Mouse (Mus musculus) urinary bladder, postnatal 10 days (tissue): ENCODE measurements around the gene Tcirg1.

Experiments used
- DNase-seq: peaks from one replicate; pipeline ENCODE4 v3.0.0; 2022; ENCODE audit warnings: low spot score

Gene Tcirg1

GRCm38 (mm10) chr19:3906795-3907786 is at the start of gene Tcirg1:
Gene Tcirg1 (minus strand): TSS chr19:3907133.
- DNase-seq: no peak

GRCm38 (mm10) chr19:3955804-3956203 is 48.9 kb upstream of the Tcirg1 start:
- no peak for DNase-seq

GRCm38 (mm10) chr19:3955033-3955432 is 48.1 kb upstream of the Tcirg1 start:
- no peak for DNase-seq

DNA sequence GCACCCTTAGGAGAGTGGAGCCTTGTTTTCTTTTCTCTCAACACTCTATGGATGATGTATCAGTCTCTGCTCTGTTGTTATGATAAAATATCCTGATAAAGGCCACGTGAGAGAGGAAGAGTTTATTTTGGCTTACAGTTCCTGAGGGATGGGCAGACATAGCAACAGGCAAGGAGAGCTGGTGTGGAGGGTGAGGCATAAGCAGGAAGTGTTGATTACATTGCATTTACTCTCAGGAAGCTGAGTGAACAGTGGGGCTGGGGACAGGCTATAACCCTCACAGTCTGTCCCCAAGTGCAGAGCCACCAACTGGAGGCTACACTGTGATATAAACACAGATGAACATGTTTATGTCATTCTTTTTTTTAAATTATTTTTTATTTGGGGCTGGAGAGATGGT is 45.2 kb upstream of the Tcirg1 start:
- DNase-seq: no peak

DNA sequence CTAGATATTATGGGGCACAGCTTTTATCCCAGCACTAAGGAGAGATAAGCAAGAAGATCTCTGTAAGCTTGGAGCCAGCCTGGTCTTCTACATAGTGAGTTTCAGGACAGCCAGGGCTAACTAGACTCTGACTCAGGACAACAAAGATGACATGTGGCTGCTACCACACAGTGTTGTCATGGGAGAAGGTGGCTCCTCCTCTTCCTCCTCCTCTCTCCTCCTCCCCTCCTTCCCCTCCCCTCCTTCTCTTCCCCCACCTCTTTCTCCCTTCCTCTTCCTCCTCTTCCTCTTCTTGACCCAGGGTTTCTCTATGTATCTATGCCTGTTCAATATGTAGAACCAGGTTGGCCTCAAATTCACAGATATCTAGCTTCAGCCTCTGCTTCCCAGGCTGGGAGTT is 44.5 kb upstream of the Tcirg1 start:
- DNase-seq: no peak

DNA sequence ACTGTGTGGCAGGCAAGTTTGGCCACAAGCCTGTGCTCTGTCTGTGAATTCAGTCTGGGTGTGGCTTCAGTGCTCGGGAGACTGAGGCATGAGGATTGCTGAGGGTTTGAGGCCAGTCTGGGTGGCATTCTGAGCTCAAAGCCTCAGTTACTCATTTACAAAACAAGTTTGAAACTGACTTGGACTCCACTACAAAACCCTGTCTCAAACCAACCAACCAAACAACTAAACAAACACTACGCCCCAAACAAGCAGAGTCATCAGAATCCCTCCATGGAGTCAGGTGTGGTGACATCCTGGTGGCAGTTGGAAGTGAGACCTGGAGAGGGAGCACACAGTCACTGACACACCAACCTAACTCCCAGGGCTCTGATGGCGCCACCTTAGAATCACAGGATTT is 43.4 kb upstream of the Tcirg1 start:
- no peak for DNase-seq

- DNase-seq: no peak
These were observed 41.6 kb upstream of the Tcirg1 start for GRCm38 (mm10) chr19:3948546-3948945.

GRCm38 (mm10) chr19:3947813-3948212 is 40.9 kb upstream of the Tcirg1 start:
- no peak for DNase-seq

DNA sequence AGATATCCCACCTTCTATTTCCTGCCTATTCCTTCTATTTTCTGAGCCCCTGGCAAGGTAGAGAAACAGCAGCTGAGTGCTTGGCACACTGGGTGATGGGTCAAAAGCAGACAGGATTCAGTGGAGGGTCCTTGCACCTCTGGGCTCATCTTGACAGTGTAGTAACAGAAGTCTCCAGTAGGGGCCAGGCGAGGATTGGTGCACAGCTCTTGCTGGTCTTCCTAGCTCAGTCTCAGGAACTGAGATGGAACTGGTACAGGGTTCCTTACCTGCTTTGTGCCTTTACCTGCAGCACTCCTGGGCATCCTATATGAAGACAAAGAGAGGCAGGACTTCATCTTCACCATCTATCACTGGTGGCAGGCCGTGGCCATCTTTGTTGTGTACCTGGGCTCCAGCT is 39.8 kb upstream of the Tcirg1 start:
- DNase-seq: no peak

DNA sequence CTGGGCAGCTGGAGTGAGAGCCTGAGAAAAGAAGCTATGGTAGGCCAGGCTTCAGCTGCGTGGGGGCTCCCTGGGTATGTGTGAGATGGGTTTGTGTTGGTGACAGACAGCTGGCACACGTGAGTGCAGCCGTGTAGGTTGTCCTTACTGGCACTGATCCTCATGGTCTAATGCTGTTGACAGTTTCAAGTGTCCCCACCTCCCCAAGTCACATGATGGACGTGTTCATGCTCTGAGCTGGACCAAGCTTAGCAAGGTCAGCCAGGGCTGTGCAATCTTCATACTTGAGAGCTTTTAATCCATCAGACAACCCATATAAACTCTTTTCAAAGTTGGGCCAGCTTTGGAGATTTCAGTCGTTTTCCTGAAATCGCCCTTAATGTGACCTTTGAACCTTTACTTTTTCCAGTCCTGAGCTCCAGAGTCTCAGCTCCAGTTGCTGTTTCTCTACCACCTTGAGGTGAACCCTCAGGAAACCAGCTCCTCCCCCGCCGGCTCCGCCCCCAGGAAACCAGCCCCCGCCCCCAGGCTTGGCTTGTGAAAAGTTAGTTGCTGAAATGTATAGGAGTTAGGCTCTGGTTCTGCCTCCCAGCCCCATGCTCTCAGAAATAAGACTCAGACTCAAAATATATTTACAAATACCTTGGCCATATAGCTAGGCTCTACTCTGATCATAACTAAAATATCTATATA is 39.1 kb upstream of the Tcirg1 start:
- DNase-seq: no peak

GRCm38 (mm10) chr19:3942986-3943735 is 36.2 kb upstream of the Tcirg1 start:
- no peak for DNase-seq

- DNase-seq: no peak
These were observed 35.4 kb upstream of the Tcirg1 start for GRCm38 (mm10) chr19:3942315-3942714.

GRCm38 (mm10) chr19:3935896-3936850 is 29.2 kb upstream of the Tcirg1 start:
- no peak for DNase-seq

- DNase-seq: no peak
These were observed 28.3 kb upstream of the Tcirg1 start, which contains the start of gene Unc93b1 for GRCm38 (mm10) chr19:3935032-3935895. Gene Unc93b1 (plus strand): TSS chr19:3935186.

GRCm38 (mm10) chr19:3931716-3932115 is 24.8 kb upstream of the Tcirg1 start:
- no peak for DNase-seq

GRCm38 (mm10) chr19:3930262-3931057 is 23.5 kb upstream of the Tcirg1 start:
- DNase-seq: no peak

DNA sequence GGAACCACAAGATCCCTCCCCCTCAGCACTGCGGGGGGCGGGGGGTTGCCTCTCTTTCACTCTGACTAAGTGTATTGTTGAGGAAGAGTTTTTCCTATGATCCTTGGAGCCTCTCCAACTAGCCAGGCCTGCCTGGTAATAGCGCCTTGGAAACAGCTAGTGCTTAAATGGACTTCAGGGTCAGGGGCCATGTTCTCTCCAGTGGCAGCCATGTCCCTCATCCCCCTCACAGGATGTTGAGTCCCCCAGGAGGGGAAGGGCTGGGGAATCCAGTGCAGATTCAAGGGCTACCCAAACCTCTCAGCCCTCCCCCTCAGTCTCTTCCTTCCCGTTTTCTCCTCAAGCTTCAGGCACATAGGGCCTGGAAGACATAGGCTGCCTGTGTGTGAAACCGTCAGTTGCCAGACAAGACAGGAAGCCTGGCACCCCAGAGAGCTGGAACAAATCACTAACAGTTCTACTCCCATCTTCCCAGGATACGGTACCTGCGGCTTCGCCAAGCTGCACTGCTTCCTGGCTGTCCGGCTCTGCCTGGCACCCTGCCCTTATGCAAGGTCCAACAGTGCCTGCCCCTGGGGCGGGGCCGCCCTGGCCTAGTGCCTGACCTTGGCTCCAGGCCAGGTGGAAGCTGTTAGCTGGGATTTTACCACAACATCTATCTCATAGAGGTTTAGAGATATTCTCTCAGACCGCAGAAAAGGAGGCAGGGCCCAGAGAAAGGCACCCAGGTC is 22.4 kb upstream of the Tcirg1 start, which contains the start of gene Aldh3b1:
Gene Aldh3b1, minus strand, starts transcription at position 598 of the 731 bp plus-strand sequence.
- no peak for DNase-seq

DNA sequence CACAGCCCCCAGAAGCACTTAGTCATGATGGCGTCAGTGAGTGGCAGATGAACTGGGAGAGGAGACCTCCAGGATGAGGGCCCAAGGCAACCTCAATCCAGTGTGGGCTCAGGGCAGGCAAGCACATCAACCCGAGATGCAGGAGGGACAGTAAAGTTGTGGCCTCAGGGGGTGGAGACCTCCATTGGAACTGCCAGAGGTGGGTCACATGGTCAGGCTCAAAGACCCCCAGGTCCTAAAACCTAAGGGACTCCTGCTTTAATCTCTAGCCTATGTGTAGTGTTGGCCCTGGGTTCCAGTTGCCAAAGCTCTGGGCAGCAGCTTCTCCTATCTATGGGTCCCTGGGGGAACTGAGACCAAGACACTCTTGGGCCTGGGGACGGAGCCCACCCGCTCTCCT is 21.8 kb upstream of the Tcirg1 start:
- no peak for DNase-seq

GRCm38 (mm10) chr19:3927989-3928388 is 21.1 kb upstream of the Tcirg1 start:
- DNase-seq: no peak
